Mouse (Mus musculus): Measurements from ENCODE around the gene Mesd. TPM values are rescaled to one million over a fixed set of nuclear protein-coding genes. Genes with fewer than 3 reads are reported as not detected.
A peak's percentile ranks its signal among the peaks of the same experiment; 100 is the strongest.

Gene Mesd
- polyA plus RNA-seq, 1 experiment from 2014 or later: 73.4 TPM

GRCm38 (mm10) chr7:83869839-83870543 is 14.3 kb upstream of the Mesd start:
- Histone ChIP-seq H3K36me3 (ENCODE audit: control insufficient read depth, insufficient read depth, low read length) (no peaks in the 10 kb centered on the region), H3K27me3 (ENCODE audit: control insufficient read depth, insufficient read depth, low read length) (no peaks in the 10 kb centered on the region), H3K4me2 (no peak overlapping the region), H3K4me1 (ENCODE audit: control insufficient read depth, insufficient read depth, low read length) (no peaks in the 10 kb centered on the region), H3K4me3 (ENCODE audit: low read depth, low read length) (no peak overlapping the region), H3K9ac (ENCODE audit: low read depth, low read length) (no peak overlapping the region), H3K27ac (ENCODE audit: low read depth, low read length) (no peak overlapping the region), H3K9me3 (replicated peaks; ENCODE audit: control insufficient read depth, low read length) (no peaks in the 10 kb centered on the region)
- 53% methylated on average over 5 of the region's 5 CpGs for WGBS (ENCODE audit: insufficient replicate concordance)
- ATAC-seq (replicated peaks; ENCODE audit: insufficient number of reproducible peaks, low FRiP score, low TSS enrichment): no peak

- 79% methylated on average over 3 of the region's 3 CpGs for WGBS (ENCODE audit: insufficient replicate concordance)
- no peak overlapping the region for H3K9ac ChIP-seq (ENCODE audit: low read depth, low read length)
- no peak overlapping the region for H3K27ac ChIP-seq (ENCODE audit: low read depth, low read length)
These were observed 7.2 kb upstream of the Mesd start for GRCm38 (mm10) chr7:83877088-83877487.

DNA sequence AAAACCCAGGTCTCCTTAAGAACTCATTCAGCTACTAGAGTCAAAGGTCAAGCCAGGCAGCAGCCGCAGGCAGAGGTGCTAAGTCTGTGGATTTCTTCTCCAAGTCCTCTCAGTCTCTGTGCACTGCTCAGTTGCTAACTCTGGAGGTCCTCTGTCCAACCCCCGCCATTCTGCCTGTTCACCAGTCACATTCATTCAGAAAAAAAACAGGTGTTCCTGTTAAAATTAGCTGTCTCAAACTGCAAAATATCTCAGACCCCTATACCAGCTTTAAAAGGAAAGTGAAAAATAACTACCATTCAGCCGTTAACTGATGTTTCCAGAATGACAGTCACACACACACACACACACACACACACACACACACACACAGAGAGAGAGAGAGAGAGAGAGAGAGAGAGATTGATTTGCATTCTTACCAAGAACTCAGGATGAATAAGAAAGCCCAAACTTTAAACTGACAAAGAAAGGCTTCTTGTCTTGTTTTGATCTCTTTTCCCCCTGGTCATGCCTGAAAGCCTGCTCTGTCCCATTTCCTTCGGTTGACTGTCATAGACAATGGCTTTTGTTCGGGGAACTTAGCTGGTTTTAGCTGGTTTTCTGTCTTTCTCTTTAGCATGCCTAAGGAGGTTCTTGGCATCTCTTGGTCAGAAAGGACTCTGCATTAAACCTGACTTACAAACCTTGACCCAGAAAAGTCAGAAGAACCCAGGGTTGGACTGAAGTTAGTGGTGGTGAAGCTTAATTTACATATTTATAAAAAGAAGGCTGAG is 5.4 kb upstream of the Mesd start:
- Histone ChIP-seq H3K4me3 (ENCODE audit: low read depth, low read length) (no peak overlapping the region), H3K4me1 (ENCODE audit: control insufficient read depth, insufficient read depth, low read length) (peaks cover 27% of the 10 kb centered on the region), H3K9me3 (replicated peaks; ENCODE audit: control insufficient read depth, low read length) (no peaks in the 10 kb centered on the region), H3K36me3 (ENCODE audit: control insufficient read depth, insufficient read depth, low read length) (no peaks in the 10 kb centered on the region), H3K27ac (ENCODE audit: low read depth, low read length) (no peak overlapping the region), H3K9ac (ENCODE audit: low read depth, low read length) (no peak overlapping the region), H3K4me2 (peak overlapping the region; percentile 32), H3K27me3 (ENCODE audit: control insufficient read depth, insufficient read depth, low read length) (no peaks in the 10 kb centered on the region)
- ATAC-seq (replicated peaks; ENCODE audit: insufficient number of reproducible peaks, low FRiP score, low TSS enrichment): no peak
- 31% methylated on average over 5 of the region's 5 CpGs for WGBS (ENCODE audit: insufficient replicate concordance)

More at GRCm38 (mm10) chr7:83877088-83877487, 7.2 kb upstream of the Mesd start:
- Histone ChIP-seq H3K27me3 (ENCODE audit: control insufficient read depth, insufficient read depth, low read length) (no peaks in the 10 kb centered on the region), H3K4me3 (ENCODE audit: low read depth, low read length) (no peak overlapping the region), H3K4me2 (no peak overlapping the region), H3K4me1 (ENCODE audit: control insufficient read depth, insufficient read depth, low read length) (peaks cover 21% of the 10 kb centered on the region), H3K9me3 (replicated peaks; ENCODE audit: control insufficient read depth, low read length) (no peaks in the 10 kb centered on the region), H3K36me3 (ENCODE audit: control insufficient read depth, insufficient read depth, low read length) (no peaks in the 10 kb centered on the region)
- no peak for ATAC-seq (replicated peaks; ENCODE audit: insufficient number of reproducible peaks, low FRiP score, low TSS enrichment)

- Histone ChIP-seq H3K27ac (ENCODE audit: low read depth, low read length) (no peak overlapping the region), H3K9ac (ENCODE audit: low read depth, low read length) (peak overlapping the region; percentile 97), H3K27me3 (ENCODE audit: control insufficient read depth, insufficient read depth, low read length) (no peaks in the 10 kb centered on the region), H3K4me2 (peak overlapping the region; percentile 93), H3K4me3 (ENCODE audit: low read depth, low read length) (peak overlapping the region; percentile 92), H3K9me3 (replicated peaks; ENCODE audit: control insufficient read depth, low read length) (no peaks in the 10 kb centered on the region), H3K4me1 (ENCODE audit: control insufficient read depth, insufficient read depth, low read length) (peaks cover 33% of the 10 kb centered on the region), H3K36me3 (ENCODE audit: control insufficient read depth, insufficient read depth, low read length) (no peaks in the 10 kb centered on the region)
- no peak for ATAC-seq (replicated peaks; ENCODE audit: insufficient number of reproducible peaks, low FRiP score, low TSS enrichment)
- WGBS (ENCODE audit: insufficient replicate concordance): 81% methylated on average over 35 of the region's 35 CpGs
These were observed 2.1 kb upstream of the Mesd start for GRCm38 (mm10) chr7:83882150-83882632.

- Histone ChIP-seq H3K27me3 (ENCODE audit: control insufficient read depth, insufficient read depth, low read length) (no peaks in the 10 kb centered on the region), H3K4me3 (ENCODE audit: low read depth, low read length) (peak overlapping the region; percentile 92), H3K36me3 (ENCODE audit: control insufficient read depth, insufficient read depth, low read length) (no peaks in the 10 kb centered on the region), H3K9me3 (replicated peaks; ENCODE audit: control insufficient read depth, low read length) (no peaks in the 10 kb centered on the region), H3K27ac (ENCODE audit: low read depth, low read length) (peak overlapping the region; percentile 99), H3K4me1 (ENCODE audit: control insufficient read depth, insufficient read depth, low read length) (peaks cover 33% of the 10 kb centered on the region), H3K4me2 (peak overlapping the region; percentile 93), H3K9ac (ENCODE audit: low read depth, low read length) (peak overlapping the region; percentile 97)
- 17% methylated on average over 55 of the region's 56 CpGs for WGBS (ENCODE audit: insufficient replicate concordance)
- peak; percentile 32; the same call in 1 of the 2 replicates for ATAC-seq (replicated peaks; ENCODE audit: insufficient number of reproducible peaks, low FRiP score, low TSS enrichment)
These were observed 1.5 kb upstream of the Mesd start for GRCm38 (mm10) chr7:83882633-83883275.

DNA sequence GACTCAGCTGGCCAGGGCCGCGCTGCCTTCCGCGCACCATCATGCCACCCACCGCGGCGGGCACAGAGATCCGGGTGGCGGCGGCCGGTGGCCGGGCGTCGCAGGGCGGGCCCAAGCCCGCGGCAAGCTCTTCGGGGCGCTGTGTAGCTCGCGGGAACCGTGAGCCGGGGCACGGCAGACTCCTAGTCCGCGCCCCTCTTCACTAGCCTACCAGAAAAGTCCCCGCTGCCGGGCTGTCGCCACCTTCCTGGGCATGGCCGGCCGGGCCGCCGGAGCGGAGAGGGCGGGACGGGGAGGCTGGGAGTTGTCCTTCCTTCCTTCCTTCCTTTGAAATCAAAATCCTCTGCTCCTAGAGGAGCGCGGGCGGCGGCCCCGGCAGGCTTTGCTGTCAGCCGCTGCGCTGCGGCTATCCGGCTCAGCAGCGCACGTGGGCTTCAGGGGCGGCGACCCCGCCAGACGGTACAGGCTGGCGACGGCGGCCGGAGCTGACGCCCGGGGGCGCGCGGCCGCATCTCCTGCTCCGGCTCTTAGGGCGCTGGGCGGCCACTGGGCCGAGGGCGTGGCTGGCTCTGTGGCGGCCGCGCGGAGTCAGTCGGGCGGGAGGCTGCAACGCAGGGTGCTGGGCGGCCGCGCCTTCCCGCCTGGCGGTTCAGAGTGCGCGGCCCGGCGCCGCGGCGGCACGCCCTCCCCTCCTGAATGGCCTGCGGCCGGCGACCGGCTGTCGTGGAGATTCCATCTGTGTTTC is 818 bp upstream of the Mesd start:
- peak; percentile 84 for ATAC-seq (replicated peaks; ENCODE audit: insufficient number of reproducible peaks, low FRiP score, low TSS enrichment)

GRCm38 (mm10) chr7:83884921-83885532 is 761 bp downstream of the Mesd start:
- peak overlapping the region; percentile 99 for H3K27ac ChIP-seq (ENCODE audit: low read depth, low read length)
- H3K9me3 ChIP-seq (replicated peaks; ENCODE audit: control insufficient read depth, low read length): no peaks in the 10 kb centered on the region
- no peaks in the 10 kb centered on the region for H3K27me3 ChIP-seq (ENCODE audit: control insufficient read depth, insufficient read depth, low read length)
- 34% methylated on average over 6 of the region's 6 CpGs for WGBS (ENCODE audit: insufficient replicate concordance)
- H3K36me3 ChIP-seq (ENCODE audit: control insufficient read depth, insufficient read depth, low read length): no peaks in the 10 kb centered on the region
- peak overlapping the region; percentile 97 for H3K9ac ChIP-seq (ENCODE audit: low read depth, low read length)
- peak overlapping the region; percentile 92 for H3K4me3 ChIP-seq (ENCODE audit: low read depth, low read length)
- H3K4me1 ChIP-seq (ENCODE audit: control insufficient read depth, insufficient read depth, low read length): peaks cover 24% of the 10 kb centered on the region
- ATAC-seq (replicated peaks; ENCODE audit: insufficient number of reproducible peaks, low FRiP score, low TSS enrichment): 0 out of 2 replicates have a peak, but pooled peaks have one; percentile 24
- H3K4me2 ChIP-seq: peak overlapping the region; percentile 93

More for the DNA sequence above, 818 bp upstream of the Mesd start:
- under 1% methylated on average over 82 of the region's 91 CpGs for WGBS (ENCODE audit: insufficient replicate concordance)
- peak overlapping the region; percentile 92 for H3K4me3 ChIP-seq (ENCODE audit: low read depth, low read length)
- peaks cover 29% of the 10 kb centered on the region for H3K4me1 ChIP-seq (ENCODE audit: control insufficient read depth, insufficient read depth, low read length)
- no peaks in the 10 kb centered on the region for H3K36me3 ChIP-seq (ENCODE audit: control insufficient read depth, insufficient read depth, low read length)
- peak overlapping the region; percentile 97 for H3K9ac ChIP-seq (ENCODE audit: low read depth, low read length)
- no peaks in the 10 kb centered on the region for H3K27me3 ChIP-seq (ENCODE audit: control insufficient read depth, insufficient read depth, low read length)
- H3K27ac ChIP-seq (ENCODE audit: low read depth, low read length): peak overlapping the region; percentile 99
- H3K9me3 ChIP-seq (replicated peaks; ENCODE audit: control insufficient read depth, low read length): no peaks in the 10 kb centered on the region
- H3K4me2 ChIP-seq: peak overlapping the region; percentile 93

All from heart, embryonic 11.5 days (tissue).